25 mouse cellular contexts compared by ENCODE assay signal in the genomic region with DNA sequence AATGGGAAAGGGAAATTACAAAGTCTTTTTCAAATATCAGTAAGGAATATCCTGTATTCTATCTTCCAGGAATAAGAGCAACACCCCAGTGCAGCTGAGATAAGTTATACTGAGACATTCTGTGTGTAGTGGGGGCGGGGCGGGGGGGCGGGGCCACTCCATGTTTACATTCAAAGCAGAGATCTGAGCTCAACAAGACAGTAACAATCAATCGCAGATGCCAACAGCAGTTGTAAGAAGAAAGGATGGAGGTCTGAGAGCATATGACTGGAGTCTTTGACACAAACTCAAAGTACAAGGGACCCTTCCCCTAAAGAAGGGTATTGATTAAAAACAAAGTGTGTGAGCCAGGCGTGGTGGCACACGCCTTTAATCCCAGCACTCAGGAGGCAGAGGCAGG. TPM values are rescaled to one million over a fixed set of nuclear protein-coding genes. Genes with fewer than 3 reads are reported as not detected.
DNase-seq lines count a peak whose midpoint lies in the region; ATAC-seq and TF ChIP-seq lines count a peak whose summit lies in the region.
"Had no signal": no experiment of that assay in that cellular context is flagged by ENCODE, and none has a peak within 500 bp of the region (broad histone marks: within the 10 kb centered on the region; RNA-seq: fewer than 3 reads in every experiment).

No protein-coding gene starts in this region.

- H3K9me3 ChIP-seq in lung, embryonic 16.5 days (ENCODE audit: control insufficient read depth, low read length), result no peaks in the 10 kb centered on the region
- H3K9me3 ChIP-seq in forebrain, embryonic 10.5 days, result no peaks in the 10 kb centered on the region
- H3K9me3 ChIP-seq: embryonic facial prominence, embryonic 12.5 days; embryonic facial prominence, embryonic 15.5 days; forebrain, embryonic 12.5 days; hindbrain, embryonic 12.5 days; hindbrain, embryonic 15.5 days had no signal

- DNase-seq in embryo, embryonic 10 days (ENCODE audit: low spot score), result peak; percentile 36
- no peak for DNase-seq in embryo, embryonic 9.5 days (ENCODE audit: extremely low spot score)
- DNase-seq in lung, postnatal 4 days, result no peak
- no peak for DNase-seq in adrenal gland, postnatal 10 days
- no peak for DNase-seq in forebrain, embryonic 10.5 days (ENCODE audit: extremely low spot score, low spot score)
- DNase-seq in ovary, adult 18-20 months (ENCODE audit: low spot score), result no peak
- DNase-seq: adrenal gland, postnatal 25 days; cerebellum, adult 11-12 months; cerebellum, adult 8-10 months; cerebellum, postnatal 10 days; cerebellum, postnatal 36 days; gastrocnemius, postnatal 10 days; gastrocnemius, postnatal 36 days; heart, adult 2 months had no signal

- no peak overlapping the region for H3K4me2 ChIP-seq in lung, embryonic 16.5 days (ENCODE audit: low read depth, low read length)
- peak overlapping the region; percentile 12 for H3K4me2 ChIP-seq in myocyte (ENCODE audit: low read depth)
- H3K4me2 ChIP-seq: embryonic facial prominence, embryonic 12.5 days; embryonic facial prominence, embryonic 15.5 days; forebrain, embryonic 12.5 days; heart, embryonic 11.5 days; hindbrain, embryonic 12.5 days; hindbrain, embryonic 15.5 days had no signal

- TF ChIP-seq POLR2A in myocyte (IDR thresholded peaks at IDR 0.05; ENCODE audit: insufficient read length, low read depth), result no peak

- no peak overlapping the region for H3K4me3 ChIP-seq in lung, embryonic 16.5 days (ENCODE audit: low read length)
- no peak overlapping the region for H3K4me3 ChIP-seq in myocyte
- H3K4me3 ChIP-seq in forebrain, embryonic 10.5 days, result no peak overlapping the region
- H3K4me3 ChIP-seq: embryonic facial prominence, embryonic 12.5 days; embryonic facial prominence, embryonic 15.5 days; forebrain, embryonic 12.5 days; heart, adult 2 months; hindbrain, embryonic 12.5 days; hindbrain, embryonic 15.5 days had no signal

- no peak overlapping the region for H3K27ac ChIP-seq in lung, embryonic 16.5 days (ENCODE audit: low read length)
- H3K27ac ChIP-seq in forebrain, embryonic 10.5 days, result no peak overlapping the region
- H3K27ac ChIP-seq: embryonic facial prominence, embryonic 12.5 days; embryonic facial prominence, embryonic 15.5 days; forebrain, embryonic 12.5 days; heart, adult 2 months; hindbrain, embryonic 12.5 days; hindbrain, embryonic 15.5 days had no signal

- no peaks in the 10 kb centered on the region for H3K27me3 ChIP-seq in lung, embryonic 16.5 days (ENCODE audit: control insufficient read depth, insufficient read depth, low read depth, low read length)
- no peaks in the 10 kb centered on the region for H3K27me3 ChIP-seq in myocyte (ENCODE audit: control insufficient read depth, insufficient read depth, insufficient read length)
- no peaks in the 10 kb centered on the region for H3K27me3 ChIP-seq in forebrain, embryonic 10.5 days (ENCODE audit: poor library complexity, severe bottlenecking)
- H3K27me3 ChIP-seq: embryonic facial prominence, embryonic 12.5 days; embryonic facial prominence, embryonic 15.5 days; forebrain, embryonic 12.5 days; hindbrain, embryonic 12.5 days; hindbrain, embryonic 15.5 days had no signal

- H3K4me1 ChIP-seq in lung, embryonic 16.5 days (replicated peaks; ENCODE audit: control insufficient read depth, insufficient read depth, low read length), result no peaks in the 10 kb centered on the region
- no peaks in the 10 kb centered on the region for H3K4me1 ChIP-seq in forebrain, embryonic 10.5 days
- H3K4me1 ChIP-seq: embryonic facial prominence, embryonic 12.5 days; hindbrain, embryonic 15.5 days had no signal

- no peaks in the 10 kb centered on the region for H3K79me2 ChIP-seq in myocyte (ENCODE audit: control insufficient read depth, insufficient read depth)

- WGBS in lung, embryonic 16.5 days, result 55% methylated on average over 6 of the region's 6 CpGs
- WGBS in forebrain, embryonic 10.5 days, result 73% methylated on average over 6 of the region's 6 CpGs

- H3ac ChIP-seq in myocyte (ENCODE audit: control insufficient read depth, insufficient read length), result no peak overlapping the region

- H3K9ac ChIP-seq in lung, embryonic 16.5 days (ENCODE audit: low read length), result no peak overlapping the region
- H3K9ac ChIP-seq: embryonic facial prominence, embryonic 12.5 days; embryonic facial prominence, embryonic 15.5 days; forebrain, embryonic 12.5 days; hindbrain, embryonic 12.5 days; hindbrain, embryonic 15.5 days had no signal

- H3K36me3 ChIP-seq in lung, embryonic 16.5 days (ENCODE audit: control insufficient read depth, insufficient read depth, low read length), result no peaks in the 10 kb centered on the region
- H3K36me3 ChIP-seq in myocyte (ENCODE audit: control insufficient read depth, insufficient read depth), result no peaks in the 10 kb centered on the region
- no peaks in the 10 kb centered on the region for H3K36me3 ChIP-seq in forebrain, embryonic 10.5 days (replicated peaks)
- H3K36me3 ChIP-seq: embryonic facial prominence, embryonic 12.5 days; embryonic facial prominence, embryonic 15.5 days; forebrain, embryonic 12.5 days; hindbrain, embryonic 12.5 days; hindbrain, embryonic 15.5 days had no signal

- 0 out of 2 replicates have a peak, but pooled peaks have one; percentile 17 for ATAC-seq in lung, embryonic 16.5 days (ENCODE audit: low read depth)
- ATAC-seq: forebrain, embryonic 16.5 days had no signal

TF ChIP-seq in myocyte, 11 proteins besides CTCF, POLR2A, EP300 and RAD21:
- TF ChIP-seq TCF12 (IDR thresholded peaks at IDR 0.05; ENCODE audit: insufficient read depth, poor library complexity, severe bottlenecking) (no peak), MYOD1 (IDR thresholded peaks at IDR 0.05; ENCODE audit: control insufficient read depth in 1 of 3, insufficient read length in 2 of 3, low read depth in 2 of 3) (no peak), USF1 (IDR thresholded peaks at IDR 0.05; ENCODE audit: low read depth) (no peak), SRF (IDR thresholded peaks at IDR 0.05; ENCODE audit: control insufficient read depth, insufficient read length, low read depth) (no peak), TCF3 (IDR thresholded peaks at IDR 0.05; ENCODE audit: insufficient read length, low read depth) (no peak), REST (IDR thresholded peaks at IDR 0.05; ENCODE audit: insufficient read depth, insufficient read length) (no peak), CEBPB (IDR thresholded peaks at IDR 0.05; ENCODE audit: insufficient read depth, poor library complexity, severe bottlenecking) (no peak), MAX (IDR thresholded peaks at IDR 0.05; ENCODE audit: low read depth) (no peak), E2F4 (IDR thresholded peaks at IDR 0.05; ENCODE audit: insufficient read depth) (no peak), MYOG (IDR thresholded peaks at IDR 0.05; ENCODE audit: control insufficient read depth in 1 of 3, insufficient read depth in 1 of 3, insufficient read length in 2 of 3, low read depth in 2 of 3) (no peak), POLR2AphosphoS2 (IDR thresholded peaks at IDR 0.05; ENCODE audit: insufficient read length, low read depth) (no peak)

RNA-seq across cellular contexts. Expression of gene Bicc1, which starts 54.7 kb away (rescaled TPM):
- 18.7 and 19.1 TPM in 2 replicates for polyA plus RNA-seq in lung, embryonic 16.5 days (2015; fragmentation: Nextera tagmentation; extraction: Ambion mirVana)
- polyA plus RNA-seq in myocyte (2012; fragmentation: generic; extraction: Trizol), result 4.6 TPM
- 10 to 100 TPM; 21.8 to 22.7 TPM for total RNA-seq in adrenal gland, postnatal 10 days (2021)
- polyA plus RNA-seq in forebrain, embryonic 10.5 days (2016; fragmentation: Nextera tagmentation; extraction: Ambion mirVana), result 2.7 and 3.1 TPM in 2 replicates
- total RNA-seq: granulocyte monocyte progenitor cell, adult 5-6 weeks; MEL had no signal
